Mouse (Mus musculus) adrenal gland, adult 18-20 months (tissue): Measurements from ENCODE around the gene Dbi. TPM values are rescaled to one million over a fixed set of nuclear protein-coding genes. Genes with fewer than 3 reads are reported as not detected.

Experiments
- DNase-seq, 2 experiments: peaks; one replicate each; pipeline ENCODE4 v3.0.0; 2021 to 2022; ENCODE audit warnings: low spot score in 2 of 2
- total RNA-seq, 2 experiments: library from RNA; stranded (reverse); gene quantifications; 1 replicate in 1 of 2; 2 replicates in 1 of 2; pipeline ENCODE4 v1.2.3; 2021

Dbi gene
- total RNA-seq, 2 experiments from 2014 or later: 1,010 to 2,386 TPM

GRCm38 (mm10) chr1:120086644-120087043, 34.2 kb downstream of the Dbi start:
- no peak for DNase-seq

GRCm38 (mm10) chr1:120085696-120086095, 35.2 kb downstream of the Dbi start:
- DNase-seq: no peak

GRCm38 (mm10) chr1:120083921-120084517, 36.9 kb downstream of the Dbi start:
- no peak for DNase-seq

- DNase-seq: no peak
Observed at GRCm38 (mm10) chr1:120082957-120083585, 37.8 kb downstream of the Dbi start.

GRCm38 (mm10) chr1:120080632-120081031, 40.2 kb downstream of the Dbi start:
- no peak for DNase-seq

GRCm38 (mm10) chr1:120077746-120078410, 43.0 kb downstream of the Dbi start:
- DNase-seq: no peak

GRCm38 (mm10) chr1:120075507-120075906, 45.4 kb downstream of the Dbi start:
- no peak for DNase-seq

- no peak for DNase-seq
Observed at GRCm38 (mm10) chr1:120074931-120075330, 45.9 kb downstream of the Dbi start.

- no peak for DNase-seq
Observed at GRCm38 (mm10) chr1:120074307-120074702, 46.6 kb downstream of the Dbi start.

GRCm38 (mm10) chr1:120073519-120074306, 47.2 kb downstream of the Dbi start, which contains the start of gene Tmem37:
Gene Tmem37 (minus strand): TSS chr1:120074074.
- peak; percentile 75 to 82 for DNase-seq

GRCm38 (mm10) chr1:120072900-120073299, 48.0 kb downstream of the Dbi start:
- DNase-seq: peak; percentile 33 to 57

- DNase-seq: no peak
Observed at GRCm38 (mm10) chr1:120071133-120071532, 49.7 kb downstream of the Dbi start.

GRCm38 (mm10) chr1:120070168-120070567, 50.7 kb downstream of the Dbi start:
- DNase-seq: no peak

- no peak for DNase-seq
Observed at GRCm38 (mm10) chr1:120069120-120069519, 51.8 kb downstream of the Dbi start.

- DNase-seq: no peak
Observed at GRCm38 (mm10) chr1:120066625-120067024, 54.3 kb downstream of the Dbi start.

- DNase-seq: no peak
Observed at GRCm38 (mm10) chr1:120066159-120066558, 54.7 kb downstream of the Dbi start.

GRCm38 (mm10) chr1:120064036-120064682, 56.7 kb downstream of the Dbi start:
- no peak for DNase-seq
